Mouse (Mus musculus) embryo, embryonic 11.5 days (tissue): ENCODE data around the gene Shoc2.
"Not testable (repeated sequence)": the region's sequence is repeated elsewhere in the genome, so short reads cannot be mapped to it uniquely, and the experiment has no call there.

Source experiments
- DNase-seq: peaks from one replicate; pipeline ENCODE4 v3.0.0-alpha.2; 2012; ENCODE audit warnings: low read depth, low spot score

The Shoc2 gene

GRCm38 (mm10) chr19:53943802-53944785 lies at the start of gene Shoc2, which contains the start of gene Bbip1:
Shoc2 (plus strand) TSS chr19:53944306.
Bbip1 (minus strand) TSS chr19:53944627.
- peak; percentile 98 for DNase-seq

- DNase-seq, result no peak
Measured at GRCm38 (mm10) chr19:53894538-53895121, 49.5 kb upstream of the Shoc2 start.

GRCm38 (mm10) chr19:53898046-53898445 lies 46.1 kb upstream of the Shoc2 start:
- DNase-seq, result no peak

GRCm38 (mm10) chr19:53898498-53898897 lies 45.6 kb upstream of the Shoc2 start:
- no peak for DNase-seq

- no peak for DNase-seq
Measured at GRCm38 (mm10) chr19:53898970-53899900, 44.9 kb upstream of the Shoc2 start.

GRCm38 (mm10) chr19:53899941-53900610 lies 44.0 kb upstream of the Shoc2 start:
- DNase-seq, result no peak

GRCm38 (mm10) chr19:53901931-53902738 lies 42.0 kb upstream of the Shoc2 start:
- DNase-seq, result no peak

GRCm38 (mm10) chr19:53902739-53903487 lies 41.2 kb upstream of the Shoc2 start:
- DNase-seq, result peak; percentile 93

GRCm38 (mm10) chr19:53903507-53904321 lies 40.4 kb upstream of the Shoc2 start:
- no peak for DNase-seq

GRCm38 (mm10) chr19:53904833-53905480 lies 39.1 kb upstream of the Shoc2 start:
- DNase-seq, result no peak

GRCm38 (mm10) chr19:53906033-53906702 lies 37.9 kb upstream of the Shoc2 start:
- no peak for DNase-seq

GRCm38 (mm10) chr19:53906703-53907070 lies 37.4 kb upstream of the Shoc2 start:
- not testable (repeated sequence) for DNase-seq

GRCm38 (mm10) chr19:53914950-53915349 lies 29.2 kb upstream of the Shoc2 start:
- no peak for DNase-seq

GRCm38 (mm10) chr19:53919541-53919940 lies 24.6 kb upstream of the Shoc2 start:
- DNase-seq, result no peak

- DNase-seq, result not testable (repeated sequence)
Measured at GRCm38 (mm10) chr19:53921996-53922395, 22.1 kb upstream of the Shoc2 start.

- no peak for DNase-seq
Measured at GRCm38 (mm10) chr19:53925338-53925751, 18.8 kb upstream of the Shoc2 start.

GRCm38 (mm10) chr19:53926705-53927104 lies 17.4 kb upstream of the Shoc2 start:
- no peak for DNase-seq

GRCm38 (mm10) chr19:53929218-53929617 lies 14.9 kb upstream of the Shoc2 start:
- no peak for DNase-seq
